Mouse (Mus musculus): ENCODE data around the gene Ddx19a. TPM values are rescaled to one million over a fixed set of nuclear protein-coding genes. Genes with fewer than 3 reads are reported as not detected.
"Not testable (repeated sequence)": the region's sequence is repeated elsewhere in the genome, so short reads cannot be mapped to it uniquely, and the experiment has no call there.

Ddx19a gene
- polyA plus RNA-seq, 1 experiment from 2014 or later: 25.1 TPM

DNA sequence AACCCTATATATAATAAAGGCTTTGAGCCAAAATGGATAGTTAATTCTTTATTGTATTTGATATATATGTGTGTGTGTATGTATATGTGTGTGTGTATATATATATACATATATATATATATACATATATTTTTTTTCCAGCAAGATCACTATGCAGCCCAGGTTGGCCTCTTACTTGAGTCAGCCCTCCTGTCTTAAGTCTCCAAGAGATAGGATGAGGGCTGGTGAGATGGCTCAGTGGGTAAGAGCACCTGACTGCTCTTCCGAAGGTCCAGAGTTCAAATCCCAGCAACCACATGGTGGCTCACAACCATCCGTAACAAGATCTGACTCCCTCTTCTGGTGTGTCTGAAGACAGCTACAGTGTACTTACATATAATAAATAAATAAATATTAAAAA lies 29.0 kb upstream of the Ddx19a start:
- not testable (repeated sequence) for H3K9me3 ChIP-seq (replicated peaks); H3K27me3 ChIP-seq (ENCODE audit: low read depth, poor library complexity, severe bottlenecking); H3K36me3 ChIP-seq; DNase-seq (ENCODE audit: low spot score); H3K4me3 ChIP-seq; H3K27ac ChIP-seq (replicated peaks)
- 91% methylated on average over 2 of the region's 2 CpGs for WGBS
- H3K4me1 ChIP-seq: peaks cover 15% of the 10 kb centered on the region

DNA sequence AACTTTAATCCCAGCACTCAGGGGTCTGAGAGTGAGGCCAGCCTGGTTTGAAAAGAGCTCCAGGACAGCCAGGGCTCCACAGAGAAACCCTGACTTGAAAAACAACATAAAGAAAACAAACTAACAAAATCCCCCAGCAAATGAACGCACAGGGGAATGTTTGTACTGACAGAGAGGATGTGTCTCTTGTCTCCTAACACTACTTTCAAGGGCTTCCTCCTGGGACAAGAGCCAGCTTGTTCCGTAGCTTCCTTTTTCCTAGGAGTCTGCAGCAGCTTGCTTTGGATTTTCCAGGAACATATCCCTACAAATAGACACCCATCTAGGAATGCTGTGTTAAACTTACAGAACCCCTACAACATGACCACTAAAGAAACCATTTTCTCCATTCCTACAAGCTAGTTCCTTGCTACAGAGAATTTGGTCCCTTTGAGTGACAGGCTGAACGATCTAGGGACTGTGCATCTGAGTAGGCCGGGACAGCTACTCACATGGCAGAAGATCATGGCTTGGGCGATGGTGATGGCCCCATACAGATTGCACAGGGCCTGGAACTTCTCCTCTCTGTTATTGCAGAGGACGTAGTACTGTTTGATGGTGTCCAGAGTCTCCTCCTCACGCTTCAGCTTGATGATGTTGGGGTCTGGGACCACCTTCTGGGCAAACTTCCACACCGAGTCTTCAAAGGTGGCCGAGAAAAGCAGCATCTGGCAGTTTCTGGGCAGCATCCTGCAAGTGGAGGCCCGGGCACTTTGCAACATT lies 12.8 kb upstream of the Ddx19a start:
- H3K4me3 ChIP-seq; DNase-seq (ENCODE audit: low spot score); H3K4me1 ChIP-seq; H3K27ac ChIP-seq (replicated peaks); H3K27me3 ChIP-seq (ENCODE audit: low read depth, poor library complexity, severe bottlenecking); H3K9me3 ChIP-seq (replicated peaks): not testable (repeated sequence)
- H3K36me3 ChIP-seq: peaks cover 78% of the 10 kb centered on the region
- 84% methylated on average over 9 of the region's 10 CpGs for WGBS

DNA sequence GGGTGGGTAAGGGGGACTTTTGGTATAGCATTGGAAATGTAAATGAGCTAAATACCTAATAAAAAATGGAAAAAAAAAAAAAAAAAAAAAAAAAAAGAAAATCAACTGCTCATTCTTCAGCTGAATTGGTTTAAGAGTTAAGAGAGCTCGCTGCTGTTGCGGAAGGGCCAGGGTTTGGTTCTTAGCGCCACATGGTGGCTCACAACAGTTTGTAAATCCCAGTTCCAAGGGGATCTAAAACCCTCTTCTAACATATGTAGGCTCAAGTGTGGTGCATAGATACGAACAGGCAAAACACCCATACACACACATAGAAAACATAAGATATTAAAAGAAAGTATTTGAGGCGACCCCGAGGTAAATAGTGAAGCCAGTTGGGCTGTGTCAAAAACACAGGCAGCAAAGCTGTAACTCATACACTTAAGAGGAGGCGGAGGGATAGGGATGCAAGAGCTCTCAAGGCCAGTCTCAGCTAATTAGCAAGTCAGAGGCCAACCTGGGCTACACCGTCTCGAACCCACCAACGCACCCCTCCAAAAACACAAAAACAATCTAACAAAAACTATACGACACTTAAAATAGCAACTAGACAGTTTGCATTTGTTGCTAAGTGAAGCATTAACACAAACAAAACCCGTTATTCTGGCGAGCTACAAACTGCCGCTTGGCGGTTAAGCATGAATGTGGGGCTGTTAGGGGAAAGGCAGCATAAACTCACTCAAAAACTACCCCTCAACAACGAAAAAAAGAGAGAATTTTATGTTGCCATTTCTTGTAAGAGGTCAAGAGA lies 764 bp downstream of the Ddx19a start:
- DNase-seq (ENCODE audit: low spot score): no peak
- Histone ChIP-seq H3K36me3 (peaks cover 37% of the 10 kb centered on the region), H3K4me3 (peak overlapping the region; percentile 91), H3K27me3 (ENCODE audit: low read depth, poor library complexity, severe bottlenecking) (no peaks in the 10 kb centered on the region), H3K27ac (replicated peaks) (peak overlapping the region; percentile 86), H3K9me3 (replicated peaks) (no peaks in the 10 kb centered on the region), H3K4me1 (peaks cover 15% of the 10 kb centered on the region)
- WGBS: 37% methylated on average over 16 of the region's 16 CpGs

DNA sequence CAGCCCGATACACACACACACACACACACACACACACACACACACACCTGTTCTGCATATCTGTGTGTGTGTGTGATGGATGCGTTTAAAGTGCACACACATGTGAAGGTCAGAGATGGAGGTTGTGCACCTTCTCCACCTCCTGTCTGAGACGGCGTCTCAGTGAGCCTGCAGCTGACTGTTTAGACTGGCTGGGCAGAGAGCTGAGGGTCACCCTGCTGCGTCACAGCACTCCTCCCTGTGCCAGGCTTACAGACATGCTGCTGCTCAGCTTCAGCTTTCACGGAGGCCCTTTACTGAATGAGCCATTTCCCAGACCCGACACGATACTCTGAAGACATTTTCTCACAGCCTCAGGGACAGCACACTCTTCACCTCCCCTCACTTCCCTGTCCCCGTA lies 7.6 kb downstream of the Ddx19a start:
- no peaks in the 10 kb centered on the region for H3K27me3 ChIP-seq (ENCODE audit: low read depth, poor library complexity, severe bottlenecking)
- no peaks in the 10 kb centered on the region for H3K4me1 ChIP-seq
- H3K9me3 ChIP-seq (replicated peaks): no peaks in the 10 kb centered on the region
- H3K27ac ChIP-seq (replicated peaks): no peak overlapping the region
- H3K36me3 ChIP-seq: peaks cover 93% of the 10 kb centered on the region
- 92% methylated on average over 9 of the region's 9 CpGs for WGBS
- no peak overlapping the region for H3K4me3 ChIP-seq
- no peak for DNase-seq (ENCODE audit: low spot score)

DNA sequence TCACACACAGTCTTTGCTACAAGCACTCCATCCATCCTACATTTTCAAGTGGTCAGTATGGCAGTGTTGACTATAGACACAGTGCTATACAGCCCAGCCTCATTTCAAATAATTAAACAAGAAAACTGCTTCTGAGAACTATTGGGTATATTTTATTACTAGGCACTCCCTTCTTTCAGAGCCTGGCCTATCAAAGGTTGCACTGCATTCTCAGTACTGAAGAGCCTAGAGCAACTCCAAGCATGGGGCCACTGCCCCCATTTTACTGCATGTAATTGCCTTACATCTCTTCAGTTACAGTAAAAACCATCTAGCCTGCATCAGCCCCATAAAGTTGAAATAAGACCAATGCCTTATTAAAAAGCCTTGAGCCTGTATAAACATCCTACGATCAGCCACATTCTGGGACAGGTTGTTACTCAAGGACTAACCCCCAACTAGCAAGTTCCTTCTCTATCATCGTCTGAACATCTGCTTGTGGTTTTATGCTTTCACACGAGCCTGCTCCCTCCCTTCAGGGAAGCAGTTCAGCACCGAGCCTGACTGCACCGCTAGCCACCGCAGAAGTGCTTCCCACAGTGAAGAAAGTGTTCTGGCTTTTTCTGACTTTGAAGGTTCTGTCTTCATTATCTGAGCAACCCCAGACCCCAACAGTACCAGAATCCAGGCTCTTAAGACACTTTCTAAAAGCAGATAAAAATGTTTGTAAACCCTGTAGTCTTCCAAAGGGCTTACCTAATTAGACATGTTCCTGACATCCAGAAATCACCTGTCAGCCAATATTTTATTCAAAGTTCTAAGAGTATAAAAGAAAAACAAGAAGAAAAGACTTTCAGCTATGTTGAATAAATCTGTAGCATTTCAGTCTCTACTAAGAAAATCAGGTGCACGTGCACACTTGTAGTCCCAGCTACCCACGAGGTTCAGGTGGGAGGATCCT lies 9.5 kb downstream of the Ddx19a start:
- peaks cover 96% of the 10 kb centered on the region for H3K36me3 ChIP-seq
- H3K27me3 ChIP-seq (ENCODE audit: low read depth, poor library complexity, severe bottlenecking): no peaks in the 10 kb centered on the region
- 89% methylated on average over 8 of the region's 8 CpGs for WGBS
- no peak overlapping the region for H3K4me3 ChIP-seq
- H3K9me3 ChIP-seq (replicated peaks): no peaks in the 10 kb centered on the region
- no peak for DNase-seq (ENCODE audit: low spot score)
- H3K27ac ChIP-seq (replicated peaks): no peak overlapping the region
- H3K4me1 ChIP-seq: no peaks in the 10 kb centered on the region

DNA sequence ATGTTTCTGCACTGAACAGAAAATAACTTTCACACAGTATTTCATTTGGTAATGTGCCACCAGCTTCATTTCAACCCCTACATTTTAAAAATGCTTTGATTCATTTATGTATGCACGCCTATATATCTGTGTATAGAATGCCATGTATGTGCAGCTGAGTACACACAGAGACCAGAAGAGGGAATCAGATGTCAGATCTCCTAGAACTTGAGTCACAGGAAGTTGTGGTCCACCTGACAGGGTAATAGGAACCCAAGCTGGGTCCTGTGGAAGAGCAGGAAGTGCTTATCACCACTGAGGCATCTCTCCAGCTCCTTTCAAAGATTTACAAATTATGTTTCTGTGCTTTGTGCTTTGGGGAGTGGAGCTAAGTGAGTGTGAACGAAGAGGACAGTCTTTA lies 16.3 kb downstream of the Ddx19a start:
- 93% methylated on average over 2 of the region's 2 CpGs for WGBS
- no peaks in the 10 kb centered on the region for H3K9me3 ChIP-seq (replicated peaks)
- no peaks in the 10 kb centered on the region for H3K27me3 ChIP-seq (ENCODE audit: low read depth, poor library complexity, severe bottlenecking)
- DNase-seq (ENCODE audit: low spot score): no peak
- H3K27ac ChIP-seq (replicated peaks): no peak overlapping the region
- peaks cover 94% of the 10 kb centered on the region for H3K36me3 ChIP-seq
- H3K4me1 ChIP-seq: no peaks in the 10 kb centered on the region
- no peak overlapping the region for H3K4me3 ChIP-seq

DNA sequence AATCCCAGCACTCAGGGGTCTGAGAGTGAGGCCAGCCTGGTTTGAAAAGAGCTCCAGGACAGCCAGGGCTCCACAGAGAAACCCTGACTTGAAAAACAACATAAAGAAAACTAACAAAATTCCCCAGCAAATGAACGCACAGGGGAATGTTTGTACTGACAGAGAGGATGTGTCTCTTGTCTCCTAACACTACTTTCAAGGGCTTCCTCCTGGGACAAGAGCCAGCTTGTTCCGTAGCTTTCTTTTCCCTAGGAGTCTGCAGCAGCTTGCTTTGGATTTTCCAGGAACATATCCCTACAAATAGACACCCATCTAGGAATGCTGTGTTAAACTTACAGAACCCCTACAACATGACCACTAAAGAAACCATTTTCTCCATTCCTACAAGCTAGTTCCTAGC lies 19.6 kb downstream of the Ddx19a start:
- H3K36me3 ChIP-seq: peaks cover 92% of the 10 kb centered on the region
- 92% methylated on average over 2 of the region's 2 CpGs for WGBS

DNA sequence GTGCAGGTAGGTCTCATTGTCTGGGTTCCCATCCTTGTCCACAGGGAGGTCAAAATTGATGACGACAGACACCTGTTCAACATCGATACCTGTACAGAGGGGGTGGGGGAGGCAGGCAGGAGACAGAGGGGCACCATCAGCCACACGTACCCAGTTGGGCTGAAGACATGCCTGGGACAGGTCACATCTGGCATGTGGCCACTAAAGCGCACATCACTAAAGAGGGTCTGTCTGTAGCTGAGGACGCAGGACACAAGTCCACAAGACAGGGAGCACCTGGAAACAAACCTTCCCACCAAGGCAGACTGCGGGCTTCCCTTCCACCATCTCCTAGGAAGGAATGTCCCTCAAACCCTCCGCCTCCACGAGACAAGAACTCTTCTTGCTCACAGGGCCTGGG lies 21.1 kb downstream of the Ddx19a start:
- H3K4me1 ChIP-seq; DNase-seq (ENCODE audit: low spot score); H3K9me3 ChIP-seq (replicated peaks); H3K27ac ChIP-seq (replicated peaks); H3K4me3 ChIP-seq; H3K27me3 ChIP-seq (ENCODE audit: low read depth, poor library complexity, severe bottlenecking): not testable (repeated sequence)
- WGBS: 96% methylated on average over 8 of the region's 8 CpGs
- H3K36me3 ChIP-seq: peaks cover 88% of the 10 kb centered on the region

More for the DNA sequence above, 19.6 kb downstream of the Ddx19a start:
- H3K27me3 ChIP-seq (ENCODE audit: low read depth, poor library complexity, severe bottlenecking); H3K4me1 ChIP-seq; DNase-seq (ENCODE audit: low spot score); H3K9me3 ChIP-seq (replicated peaks); H3K4me3 ChIP-seq; H3K27ac ChIP-seq (replicated peaks): not testable (repeated sequence)

DNA sequence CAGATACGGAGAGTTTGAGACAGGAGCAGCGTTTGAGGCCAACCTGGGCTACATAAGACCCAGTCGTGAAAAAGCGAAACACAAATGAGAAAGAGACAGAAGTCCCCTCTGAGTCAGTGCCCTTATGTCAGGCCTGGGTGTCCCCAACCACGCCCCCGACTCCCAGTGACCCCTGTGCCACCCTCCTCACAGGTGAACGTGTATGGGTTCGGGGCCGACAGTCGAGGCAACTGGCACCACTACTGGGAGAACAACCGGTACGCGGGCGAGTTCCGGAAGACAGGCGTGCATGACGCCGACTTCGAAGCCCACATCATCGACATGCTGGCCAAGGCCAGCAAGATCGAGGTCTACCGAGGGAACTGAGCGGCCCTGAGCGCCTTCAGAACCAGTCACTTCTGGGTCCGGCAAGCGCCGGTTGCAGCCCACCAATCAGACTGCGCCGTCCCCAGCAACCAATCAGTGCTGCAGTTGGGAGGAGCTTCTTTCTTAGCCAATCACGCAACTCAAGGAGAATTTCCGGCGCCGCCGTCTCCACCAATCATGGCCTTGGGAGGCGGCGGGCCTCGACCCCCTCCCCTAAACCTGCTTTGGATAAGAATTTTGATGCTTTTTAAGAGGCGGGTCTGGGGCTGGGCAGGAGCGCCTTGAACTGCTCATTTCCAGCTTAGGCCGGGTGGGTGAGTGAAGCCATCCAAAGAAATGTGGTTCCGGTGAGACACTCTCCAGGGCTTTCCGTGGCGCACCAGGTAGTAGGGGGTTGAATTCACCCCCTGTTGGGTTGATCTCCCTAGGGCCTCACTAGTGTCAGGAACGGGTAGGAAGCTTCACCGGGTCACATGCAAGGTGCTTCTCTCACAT lies 27.5 kb downstream of the Ddx19a start:
- Histone ChIP-seq H3K9me3 (replicated peaks) (no peaks in the 10 kb centered on the region), H3K27ac (replicated peaks) (peak overlapping the region; percentile 86), H3K36me3 (peaks cover 64% of the 10 kb centered on the region), H3K27me3 (ENCODE audit: low read depth, poor library complexity, severe bottlenecking) (no peaks in the 10 kb centered on the region), H3K4me1 (peaks cover 13% of the 10 kb centered on the region), H3K4me3 (peak overlapping the region; percentile 61)
- DNase-seq (ENCODE audit: low spot score): peak; percentile 92
- 6% methylated on average over 45 of the region's 45 CpGs for WGBS

DNA sequence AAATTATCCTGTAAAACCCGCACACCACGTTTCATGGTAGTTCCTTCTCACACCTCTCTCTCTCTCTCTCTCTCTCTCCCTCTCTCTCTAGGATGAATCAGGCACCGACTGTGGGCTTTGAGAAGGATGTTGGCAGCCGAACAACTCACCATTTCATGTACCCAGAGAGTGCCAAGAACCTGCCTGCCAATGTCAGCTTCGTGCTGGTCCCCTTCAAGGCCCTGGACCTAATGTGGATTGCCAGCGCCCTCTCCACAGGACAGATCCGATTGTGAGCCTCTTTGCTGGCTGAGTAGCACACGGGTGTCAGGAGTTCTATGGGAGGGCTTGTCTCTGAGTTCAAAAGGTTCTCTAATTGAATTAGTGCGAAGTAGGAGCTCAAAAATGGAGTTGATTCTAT lies 30.3 kb downstream of the Ddx19a start:
- H3K9me3 ChIP-seq (replicated peaks): no peaks in the 10 kb centered on the region
- WGBS: 86% methylated on average over 9 of the region's 9 CpGs
- no peaks in the 10 kb centered on the region for H3K27me3 ChIP-seq (ENCODE audit: low read depth, poor library complexity, severe bottlenecking)
- no peak for DNase-seq (ENCODE audit: low spot score)
- no peak overlapping the region for H3K4me3 ChIP-seq
- H3K27ac ChIP-seq (replicated peaks): no peak overlapping the region
- peaks cover 58% of the 10 kb centered on the region for H3K36me3 ChIP-seq
- peaks cover 13% of the 10 kb centered on the region for H3K4me1 ChIP-seq

DNA sequence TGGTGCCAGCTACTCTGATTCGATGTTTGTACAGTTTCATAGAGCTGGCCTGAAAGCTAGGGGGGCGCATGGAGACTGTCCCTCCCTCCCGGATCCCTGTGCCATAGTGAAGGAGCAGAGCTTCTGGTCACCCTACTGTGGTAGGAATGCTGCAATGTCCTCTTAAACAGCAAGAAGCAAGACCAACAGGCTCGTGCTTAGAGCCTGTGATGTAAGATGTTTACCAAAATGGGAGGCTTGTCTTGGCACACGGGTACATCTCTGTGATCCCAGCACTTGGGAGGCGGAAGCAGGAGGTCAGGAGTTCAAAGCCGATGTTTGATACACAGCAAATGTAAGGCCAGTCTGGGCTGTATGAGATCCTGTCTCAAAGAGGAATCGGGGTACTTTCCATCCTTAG lies 31.0 kb downstream of the Ddx19a start:
- Histone ChIP-seq H3K4me1 (peaks cover 13% of the 10 kb centered on the region), H3K4me3 (no peak overlapping the region), H3K36me3 (peaks cover 60% of the 10 kb centered on the region), H3K9me3 (replicated peaks) (no peaks in the 10 kb centered on the region), H3K27ac (replicated peaks) (no peak overlapping the region), H3K27me3 (ENCODE audit: low read depth, poor library complexity, severe bottlenecking) (no peaks in the 10 kb centered on the region)
- WGBS: 92% methylated on average over 8 of the region's 8 CpGs
- DNase-seq (ENCODE audit: low spot score): no peak

DNA sequence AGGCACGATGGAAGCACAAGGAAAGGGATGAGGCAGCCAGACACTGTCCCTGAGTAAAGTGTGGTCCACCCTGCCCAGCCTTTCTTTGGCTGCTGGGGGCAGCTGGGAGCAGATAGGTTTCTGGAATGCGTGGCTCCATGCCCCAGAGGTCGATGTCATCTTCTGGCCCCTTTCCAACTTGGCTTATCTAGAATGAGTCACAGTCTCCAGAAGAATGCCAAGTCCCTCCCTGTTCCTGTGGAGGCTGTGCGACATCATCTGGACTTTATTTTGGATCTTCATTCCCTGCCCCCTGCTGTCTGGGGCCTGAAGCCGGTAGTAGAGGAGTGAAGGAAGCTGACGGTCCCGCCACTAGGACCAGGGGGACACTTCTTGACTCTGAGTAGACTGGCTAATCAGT lies 32.0 kb downstream of the Ddx19a start:
- H3K4me1 ChIP-seq: peaks cover 6% of the 10 kb centered on the region
- H3K27me3 ChIP-seq (ENCODE audit: low read depth, poor library complexity, severe bottlenecking): no peaks in the 10 kb centered on the region
- no peak for DNase-seq (ENCODE audit: low spot score)
- WGBS: 87% methylated on average over 7 of the region's 7 CpGs
- H3K9me3 ChIP-seq (replicated peaks): no peaks in the 10 kb centered on the region
- no peak overlapping the region for H3K27ac ChIP-seq (replicated peaks)
- no peak overlapping the region for H3K4me3 ChIP-seq
- peaks cover 54% of the 10 kb centered on the region for H3K36me3 ChIP-seq

Measured in midbrain, embryonic 10.5 days (tissue).